Mouse (Mus musculus): ENCODE results near the gene Arl10. TPM values are rescaled to one million over a fixed set of nuclear protein-coding genes. Genes with fewer than 3 reads are reported as not detected.
A peak's percentile ranks its signal among the peaks of the same experiment; 100 is the strongest.

Arl10 gene
- 114 TPM in 2 replicates for polyA plus RNA-seq (2015; fragmentation: Nextera tagmentation; extraction: Ambion mirVana)

DNA sequence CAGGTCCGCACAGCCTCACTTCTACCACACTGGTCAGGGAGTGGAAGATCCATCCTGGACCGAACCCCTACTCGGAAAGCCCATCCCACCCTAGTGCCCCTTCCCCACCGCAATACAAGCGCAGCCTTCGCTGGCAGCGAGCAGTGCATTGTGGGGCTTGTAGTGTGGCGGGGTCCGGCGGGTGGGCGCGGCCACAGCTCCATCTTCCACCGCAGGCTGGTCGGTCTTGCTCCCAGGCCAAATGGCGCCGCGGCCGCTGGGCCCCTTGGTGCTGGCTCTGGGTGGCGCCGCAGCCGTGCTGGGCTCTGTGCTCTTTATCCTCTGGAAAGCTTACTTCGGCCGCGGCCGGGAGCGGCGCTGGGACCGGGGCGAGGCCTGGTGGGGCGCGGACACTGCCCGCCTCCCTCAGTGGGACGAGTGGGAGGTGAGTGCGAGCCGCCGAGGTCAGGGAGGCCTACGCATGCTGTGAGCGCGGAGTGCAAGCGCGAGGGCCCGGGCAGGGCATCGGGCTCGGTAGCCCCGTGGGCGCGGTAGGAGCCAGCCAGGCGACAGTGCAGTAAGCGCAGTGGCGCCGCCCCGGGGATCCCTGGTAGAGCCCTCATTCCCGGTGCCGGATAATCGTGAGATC lies at the start of gene Arl10:
Gene Arl10 (plus strand): TSS at position 162 of the 628 bp plus-strand sequence.
- under 1% methylated on average over 55 of the region's 55 CpGs for WGBS
- H3K9ac ChIP-seq (ENCODE audit: low read depth, low read length) = peak within 1 kb of the TSS; percentile 93
- H3K4me1 ChIP-seq (ENCODE audit: control insufficient read depth, insufficient read depth, low read length) = peaks cover 19% of the 10 kb centered on the region
- H3K4me2 ChIP-seq (ENCODE audit: low read length) = peak within 1 kb of the TSS; percentile 85
- peak; percentile 95 for ATAC-seq
- no peaks in the 10 kb centered on the region for H3K9me3 ChIP-seq (replicated peaks; ENCODE audit: control insufficient read depth, low read length, poor library complexity, severe bottlenecking)
- 0 out of 2 replicates have a peak, but pooled peaks cover 4% of the 10 kb centered on the region for H3K27me3 ChIP-seq (ENCODE audit: control insufficient read depth, insufficient read depth, low read depth, low read length)
- peaks cover 6% of the 10 kb centered on the region; the same call in 1 of the 2 replicates for H3K36me3 ChIP-seq (ENCODE audit: control insufficient read depth, insufficient read depth, low read length)
- peak within 1 kb of the TSS; percentile 78 for H3K27ac ChIP-seq (ENCODE audit: low read length)
- H3K4me3 ChIP-seq (ENCODE audit: low read depth, low read length) = peak within 1 kb of the TSS; percentile 81

DNA sequence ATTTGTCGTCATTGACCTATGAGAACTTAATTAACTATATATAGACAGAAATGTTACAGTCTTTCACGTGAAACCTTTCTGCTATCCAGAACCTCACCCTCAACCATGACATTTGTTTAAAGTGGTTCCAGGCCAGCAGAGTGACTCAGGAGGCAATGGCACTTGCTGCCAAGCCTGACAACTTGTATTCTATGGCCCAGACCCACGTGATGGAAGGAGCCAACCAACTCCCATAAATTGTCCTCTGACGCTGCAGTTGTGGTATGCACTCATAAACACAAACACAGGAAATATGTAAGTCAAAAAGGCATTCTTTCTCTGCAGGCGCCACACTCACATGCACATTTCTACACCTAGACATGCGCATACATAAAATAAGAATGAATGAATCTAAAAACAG lies 47.7 kb upstream of the Arl10 start:
- WGBS = 93% methylated on average over 6 of the region's 6 CpGs
- Histone ChIP-seq H3K27me3 (ENCODE audit: control insufficient read depth, insufficient read depth, low read depth, low read length) (no peaks in the 10 kb centered on the region), H3K4me3 (ENCODE audit: low read depth, low read length) (no peak overlapping the region), H3K9me3 (replicated peaks; ENCODE audit: control insufficient read depth, low read length, poor library complexity, severe bottlenecking) (no peaks in the 10 kb centered on the region), H3K27ac (ENCODE audit: low read length) (no peak overlapping the region), H3K4me1 (ENCODE audit: control insufficient read depth, insufficient read depth, low read length) (no peaks in the 10 kb centered on the region), H3K4me2 (ENCODE audit: low read length) (no peak overlapping the region), H3K36me3 (ENCODE audit: control insufficient read depth, insufficient read depth, low read length) (peaks cover 42% of the 10 kb centered on the region), H3K9ac (ENCODE audit: low read depth, low read length) (no peak overlapping the region)
- ATAC-seq = no peak

DNA sequence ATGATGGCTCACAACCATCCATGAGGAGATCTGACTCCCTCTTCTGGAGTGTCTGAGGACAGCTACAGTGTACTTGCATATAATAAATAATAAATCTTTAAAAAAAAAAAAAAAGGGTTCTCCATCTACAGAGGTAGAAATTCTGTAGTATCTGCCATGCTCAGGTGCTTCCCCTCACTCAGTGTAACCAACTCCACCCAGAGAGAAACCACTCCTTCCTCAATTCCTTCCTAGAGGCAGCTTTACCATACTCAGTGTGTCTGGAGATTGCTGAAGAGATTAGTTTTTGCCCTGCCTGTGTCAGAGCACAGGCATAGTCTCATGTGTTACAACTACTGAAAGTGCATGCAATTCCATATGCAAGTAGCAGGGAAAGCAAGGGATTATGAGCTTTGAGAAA lies 42.7 kb upstream of the Arl10 start:
- H3K4me2 ChIP-seq (ENCODE audit: low read length) = no peak overlapping the region
- no peaks in the 10 kb centered on the region for H3K4me1 ChIP-seq (ENCODE audit: control insufficient read depth, insufficient read depth, low read length)
- no peak overlapping the region for H3K9ac ChIP-seq (ENCODE audit: low read depth, low read length)
- no peak overlapping the region for H3K27ac ChIP-seq (ENCODE audit: low read length)
- H3K27me3 ChIP-seq (ENCODE audit: control insufficient read depth, insufficient read depth, low read depth, low read length) = no peaks in the 10 kb centered on the region
- no peak overlapping the region for H3K4me3 ChIP-seq (ENCODE audit: low read depth, low read length)
- H3K9me3 ChIP-seq (replicated peaks; ENCODE audit: control insufficient read depth, low read length, poor library complexity, severe bottlenecking) = no peaks in the 10 kb centered on the region
- no peak for ATAC-seq
- peaks cover 32% of the 10 kb centered on the region for H3K36me3 ChIP-seq (ENCODE audit: control insufficient read depth, insufficient read depth, low read length)

DNA sequence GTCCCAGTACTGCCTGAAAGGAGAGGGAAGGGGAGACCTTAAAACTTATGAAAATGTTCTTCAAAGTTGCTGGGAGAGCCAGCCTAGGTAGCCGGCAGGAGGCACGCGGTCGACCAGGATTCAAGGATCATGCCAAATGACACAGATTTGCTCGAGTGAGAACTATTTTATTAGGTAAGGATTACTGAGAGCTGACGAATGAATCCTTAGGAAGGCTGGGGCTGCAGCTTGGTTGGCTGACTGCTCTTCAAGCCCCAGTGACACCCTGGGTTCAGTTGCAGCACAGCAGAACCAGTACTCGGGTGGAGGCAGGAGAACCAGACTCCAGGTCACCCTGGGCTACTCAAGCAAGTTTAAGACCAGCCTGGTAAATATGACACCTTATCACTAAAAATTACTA lies 26.8 kb upstream of the Arl10 start:
- Histone ChIP-seq H3K4me3 (ENCODE audit: low read depth, low read length) (no peak overlapping the region), H3K4me2 (ENCODE audit: low read length) (no peak overlapping the region), H3K27ac (ENCODE audit: low read length) (no peak overlapping the region), H3K36me3 (ENCODE audit: control insufficient read depth, insufficient read depth, low read length) (peaks cover 46% of the 10 kb centered on the region), H3K4me1 (ENCODE audit: control insufficient read depth, insufficient read depth, low read length) (no peaks in the 10 kb centered on the region), H3K27me3 (ENCODE audit: control insufficient read depth, insufficient read depth, low read depth, low read length) (no peaks in the 10 kb centered on the region), H3K9me3 (replicated peaks; ENCODE audit: control insufficient read depth, low read length, poor library complexity, severe bottlenecking) (no peaks in the 10 kb centered on the region), H3K9ac (ENCODE audit: low read depth, low read length) (no peak overlapping the region)
- ATAC-seq = no peak
- WGBS = 83% methylated on average over 7 of the region's 7 CpGs

DNA sequence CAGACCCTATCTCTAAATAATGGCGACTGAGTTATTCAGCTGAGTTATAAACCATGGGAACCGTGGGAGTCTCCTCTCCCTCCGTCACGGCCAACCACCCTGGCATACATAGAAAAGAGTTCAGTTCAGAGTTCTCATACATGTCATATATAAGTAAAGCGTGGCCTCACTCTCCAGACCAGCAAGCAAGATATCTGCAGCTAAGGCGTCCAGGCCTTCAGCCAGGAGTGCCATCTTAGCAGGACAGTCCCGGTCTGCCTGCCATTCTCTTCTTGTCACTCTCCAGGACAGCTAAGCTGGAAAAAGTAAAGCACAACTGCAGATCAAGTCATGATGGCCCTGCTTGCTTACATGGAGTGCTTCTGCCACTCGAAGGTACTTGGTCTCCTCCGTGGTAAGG lies 18.6 kb upstream of the Arl10 start:
- Histone ChIP-seq H3K4me1 (ENCODE audit: control insufficient read depth, insufficient read depth, low read length) (no peaks in the 10 kb centered on the region), H3K4me2 (ENCODE audit: low read length) (no peak overlapping the region), H3K27ac (ENCODE audit: low read length) (no peak overlapping the region), H3K27me3 (ENCODE audit: control insufficient read depth, insufficient read depth, low read depth, low read length) (no peaks in the 10 kb centered on the region), H3K9ac (ENCODE audit: low read depth, low read length) (no peak overlapping the region), H3K9me3 (replicated peaks; ENCODE audit: control insufficient read depth, low read length, poor library complexity, severe bottlenecking) (no peaks in the 10 kb centered on the region), H3K36me3 (ENCODE audit: control insufficient read depth, insufficient read depth, low read length) (peaks cover 53% of the 10 kb centered on the region), H3K4me3 (ENCODE audit: low read depth, low read length) (no peak overlapping the region)
- 92% methylated on average over 9 of the region's 9 CpGs for WGBS
- no peak for ATAC-seq

DNA sequence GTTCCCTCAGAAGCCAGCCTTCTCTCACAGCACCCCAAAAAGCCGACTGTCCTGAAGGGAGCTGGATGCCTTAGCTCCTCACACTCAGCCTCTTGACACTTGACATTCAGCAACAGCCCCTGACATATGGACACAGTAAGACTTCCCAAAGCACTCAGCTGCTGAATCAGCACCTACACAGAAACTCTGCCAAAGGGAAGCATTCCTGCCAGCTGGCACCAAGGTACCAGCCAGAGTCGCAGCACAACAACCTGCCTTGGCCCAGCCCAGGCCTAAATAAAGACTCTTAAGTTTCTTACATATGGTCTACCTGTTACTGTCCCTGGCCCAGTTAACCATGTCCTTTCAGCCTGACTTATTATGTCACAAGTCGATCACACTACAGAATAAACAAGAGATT lies 18.0 kb upstream of the Arl10 start:
- Histone ChIP-seq H3K36me3 (ENCODE audit: control insufficient read depth, insufficient read depth, low read length) (peaks cover 52% of the 10 kb centered on the region), H3K27me3 (ENCODE audit: control insufficient read depth, insufficient read depth, low read depth, low read length) (no peaks in the 10 kb centered on the region), H3K9me3 (replicated peaks; ENCODE audit: control insufficient read depth, low read length, poor library complexity, severe bottlenecking) (no peaks in the 10 kb centered on the region), H3K4me1 (ENCODE audit: control insufficient read depth, insufficient read depth, low read length) (no peaks in the 10 kb centered on the region), H3K4me2 (ENCODE audit: low read length) (no peak overlapping the region), H3K27ac (ENCODE audit: low read length) (no peak overlapping the region), H3K4me3 (ENCODE audit: low read depth, low read length) (no peak overlapping the region), H3K9ac (ENCODE audit: low read depth, low read length) (no peak overlapping the region)
- 87% methylated on average over 3 of the region's 3 CpGs for WGBS
- ATAC-seq = no peak

DNA sequence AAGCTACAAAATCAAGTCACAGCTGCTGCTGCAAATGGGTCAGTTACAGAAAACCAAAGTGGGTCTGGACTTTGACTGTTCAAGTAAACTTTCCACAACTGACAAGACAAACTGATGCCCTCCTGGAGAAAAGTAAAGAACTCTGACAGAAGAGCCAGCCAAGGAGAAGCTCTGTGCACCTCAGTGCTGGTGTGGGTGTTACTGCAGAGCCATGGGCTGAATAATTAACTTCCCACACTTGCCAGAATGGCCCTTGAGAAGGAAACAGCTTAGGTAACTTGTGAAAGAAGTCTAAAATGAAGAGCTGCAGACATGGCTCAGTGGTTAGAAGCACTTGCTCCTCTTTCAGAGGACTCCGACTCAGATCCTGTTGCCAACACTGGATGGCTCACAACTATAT lies 17.2 kb upstream of the Arl10 start:
- Histone ChIP-seq H3K4me1 (ENCODE audit: control insufficient read depth, insufficient read depth, low read length) (no peaks in the 10 kb centered on the region), H3K4me2 (ENCODE audit: low read length) (no peak overlapping the region), H3K4me3 (ENCODE audit: low read depth, low read length) (no peak overlapping the region), H3K27ac (ENCODE audit: low read length) (no peak overlapping the region), H3K9ac (ENCODE audit: low read depth, low read length) (no peak overlapping the region), H3K9me3 (replicated peaks; ENCODE audit: control insufficient read depth, low read length, poor library complexity, severe bottlenecking) (no peaks in the 10 kb centered on the region), H3K36me3 (ENCODE audit: control insufficient read depth, insufficient read depth, low read length) (peaks cover 45% of the 10 kb centered on the region), H3K27me3 (ENCODE audit: control insufficient read depth, insufficient read depth, low read depth, low read length) (no peaks in the 10 kb centered on the region)
- WGBS = 92% methylated on average over 1 of the region's 1 CpGs
- ATAC-seq = no peak

DNA sequence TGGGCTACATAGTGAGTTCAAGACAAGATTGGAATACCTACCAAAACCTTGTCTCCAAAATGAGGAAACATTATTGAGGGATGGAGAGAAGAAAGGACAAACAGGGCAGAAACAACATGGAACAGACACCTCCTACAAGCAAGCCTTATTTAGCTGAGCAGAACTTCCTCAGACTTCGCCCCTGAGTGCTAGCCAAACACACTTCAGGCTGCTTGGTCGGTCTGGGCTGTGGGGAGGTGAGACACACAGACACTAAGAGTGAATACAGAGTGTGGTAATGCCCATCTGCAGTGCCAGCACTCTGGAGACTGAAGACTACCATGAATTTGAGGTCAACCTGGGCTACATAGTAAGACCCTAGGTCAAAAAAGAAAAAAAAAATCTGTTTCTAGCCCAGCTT lies 15.2 kb upstream of the Arl10 start:
- H3K4me3 ChIP-seq (ENCODE audit: low read depth, low read length) = no peak overlapping the region
- H3K4me1 ChIP-seq (ENCODE audit: control insufficient read depth, insufficient read depth, low read length) = peaks cover 8% of the 10 kb centered on the region
- peaks cover 36% of the 10 kb centered on the region for H3K36me3 ChIP-seq (ENCODE audit: control insufficient read depth, insufficient read depth, low read length)
- ATAC-seq = no peak
- WGBS = 98% methylated on average over 2 of the region's 2 CpGs
- H3K9ac ChIP-seq (ENCODE audit: low read depth, low read length) = no peak overlapping the region
- H3K4me2 ChIP-seq (ENCODE audit: low read length) = no peak overlapping the region
- H3K9me3 ChIP-seq (replicated peaks; ENCODE audit: control insufficient read depth, low read length, poor library complexity, severe bottlenecking) = no peaks in the 10 kb centered on the region
- H3K27me3 ChIP-seq (ENCODE audit: control insufficient read depth, insufficient read depth, low read depth, low read length) = no peaks in the 10 kb centered on the region
- no peak overlapping the region for H3K27ac ChIP-seq (ENCODE audit: low read length)

DNA sequence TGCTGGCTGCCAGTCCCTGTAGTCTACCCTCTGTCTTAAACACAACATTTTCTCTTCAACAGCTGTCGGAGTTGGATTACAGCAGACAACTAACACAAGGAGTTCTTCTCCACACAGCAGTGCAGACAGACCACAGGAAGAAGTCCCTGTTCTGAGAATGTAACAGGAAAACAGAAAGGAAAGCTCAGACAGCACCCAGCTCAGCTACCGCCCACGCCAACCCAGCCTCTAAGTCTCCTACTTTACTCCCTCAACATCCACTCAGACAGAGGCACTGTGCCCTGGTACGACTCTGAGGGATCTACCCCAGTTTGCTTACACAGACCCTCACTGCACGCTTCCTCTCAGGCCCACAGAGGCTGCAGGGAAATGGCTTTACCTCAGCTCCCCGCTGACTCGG lies 14.2 kb upstream of the Arl10 start:
- ATAC-seq = no peak
- no peak overlapping the region for H3K4me3 ChIP-seq (ENCODE audit: low read depth, low read length)
- H3K27me3 ChIP-seq (ENCODE audit: control insufficient read depth, insufficient read depth, low read depth, low read length) = no peaks in the 10 kb centered on the region
- no peak overlapping the region for H3K4me2 ChIP-seq (ENCODE audit: low read length)
- peaks cover 10% of the 10 kb centered on the region for H3K4me1 ChIP-seq (ENCODE audit: control insufficient read depth, insufficient read depth, low read length)
- no peak overlapping the region for H3K27ac ChIP-seq (ENCODE audit: low read length)
- no peaks in the 10 kb centered on the region for H3K9me3 ChIP-seq (replicated peaks; ENCODE audit: control insufficient read depth, low read length, poor library complexity, severe bottlenecking)
- WGBS = 94% methylated on average over 7 of the region's 7 CpGs
- H3K9ac ChIP-seq (ENCODE audit: low read depth, low read length) = no peak overlapping the region
- peaks cover 35% of the 10 kb centered on the region for H3K36me3 ChIP-seq (ENCODE audit: control insufficient read depth, insufficient read depth, low read length)

All from midbrain, embryonic 16.5 days (tissue).